Mouse (Mus musculus): ENCODE results near the gene 2310039H08Rik. TPM values are rescaled to one million over a fixed set of nuclear protein-coding genes. Genes with fewer than 3 reads are reported as not detected.

2310039H08Rik gene
- polyA plus RNA-seq, 1 experiment from 2014 or later, result 58.3 TPM

DNA sequence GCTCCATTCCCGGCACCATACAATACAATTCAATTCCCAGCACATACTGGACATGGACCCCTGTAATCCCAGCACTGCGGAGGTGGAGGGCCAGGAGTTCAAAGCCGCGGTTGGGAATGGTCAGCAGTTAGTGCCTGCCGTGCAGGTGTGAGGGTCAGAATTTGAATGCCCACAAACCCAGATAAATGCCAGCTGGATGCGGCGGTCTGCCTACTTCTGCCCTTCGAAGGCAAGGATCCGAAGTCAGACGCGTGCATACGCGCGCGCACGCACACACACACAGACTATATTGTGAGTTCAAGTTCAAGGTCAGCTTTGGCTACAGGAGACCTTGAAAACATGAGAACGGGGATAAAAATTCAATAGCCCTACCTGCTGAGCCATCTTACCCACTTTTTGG lies 819 bp upstream of the 2310039H08Rik start:
- no peaks in the 10 kb centered on the region for H3K9me3 ChIP-seq (ENCODE audit: control insufficient read depth, low read length)
- WGBS, result 76% methylated on average over 17 of the region's 17 CpGs
- peaks cover 20% of the 10 kb centered on the region for H3K36me3 ChIP-seq (ENCODE audit: control insufficient read depth, insufficient read depth, low read length)
- H3K4me1 ChIP-seq (ENCODE audit: control insufficient read depth, insufficient read depth, low read length), result peaks cover 11% of the 10 kb centered on the region
- peak overlapping the region; percentile 67; the same call in 1 of the 2 replicates for H3K27ac ChIP-seq (ENCODE audit: low read depth, low read length)
- H3K4me2 ChIP-seq (ENCODE audit: low read depth, low read length), result peak overlapping the region; percentile 95
- ATAC-seq (ENCODE audit: low read depth), result no peak
- no peaks in the 10 kb centered on the region for H3K27me3 ChIP-seq (ENCODE audit: control insufficient read depth, insufficient read depth, low read length)
- H3K4me3 ChIP-seq (ENCODE audit: low read depth, low read length), result peak overlapping the region; percentile 88
- H3K9ac ChIP-seq (replicated peaks; ENCODE audit: low read depth, low read length), result peak overlapping the region; percentile 62; the same call in 1 of the 2 replicates

DNA sequence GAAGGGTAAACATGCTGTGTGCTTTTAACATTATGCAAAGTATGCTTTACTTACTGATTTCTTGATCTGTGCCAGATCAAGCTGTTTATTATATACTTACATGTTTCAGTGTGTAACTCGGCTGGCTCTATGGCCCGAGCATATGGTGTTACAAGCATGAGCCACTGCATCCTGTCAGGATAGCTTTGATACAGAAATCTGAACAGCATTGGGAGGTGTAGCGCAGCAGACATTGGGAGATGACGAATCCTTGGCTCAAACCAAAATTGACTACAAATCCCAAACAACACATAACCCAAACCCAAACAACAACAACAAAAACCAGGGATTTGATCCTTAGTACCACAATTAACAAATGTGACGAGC lies 414 bp upstream of the 2310039H08Rik start:
- Histone ChIP-seq H3K4me1 (ENCODE audit: control insufficient read depth, insufficient read depth, low read length) (peaks cover 11% of the 10 kb centered on the region), H3K4me2 (ENCODE audit: low read depth, low read length) (peak overlapping the region; percentile 95), H3K9me3 (ENCODE audit: control insufficient read depth, low read length) (no peaks in the 10 kb centered on the region), H3K27me3 (ENCODE audit: control insufficient read depth, insufficient read depth, low read length) (no peaks in the 10 kb centered on the region), H3K9ac (replicated peaks; ENCODE audit: low read depth, low read length) (peak overlapping the region; percentile 62; the same call in 1 of the 2 replicates), H3K36me3 (ENCODE audit: control insufficient read depth, insufficient read depth, low read length) (peaks cover 22% of the 10 kb centered on the region), H3K4me3 (ENCODE audit: low read depth, low read length) (peak overlapping the region; percentile 88), H3K27ac (ENCODE audit: low read depth, low read length) (peak overlapping the region; percentile 67)
- peak; percentile 25; the same call in 1 of the 2 replicates for ATAC-seq (ENCODE audit: low read depth)
- WGBS, result 15% methylated on average over 5 of the region's 5 CpGs

DNA sequence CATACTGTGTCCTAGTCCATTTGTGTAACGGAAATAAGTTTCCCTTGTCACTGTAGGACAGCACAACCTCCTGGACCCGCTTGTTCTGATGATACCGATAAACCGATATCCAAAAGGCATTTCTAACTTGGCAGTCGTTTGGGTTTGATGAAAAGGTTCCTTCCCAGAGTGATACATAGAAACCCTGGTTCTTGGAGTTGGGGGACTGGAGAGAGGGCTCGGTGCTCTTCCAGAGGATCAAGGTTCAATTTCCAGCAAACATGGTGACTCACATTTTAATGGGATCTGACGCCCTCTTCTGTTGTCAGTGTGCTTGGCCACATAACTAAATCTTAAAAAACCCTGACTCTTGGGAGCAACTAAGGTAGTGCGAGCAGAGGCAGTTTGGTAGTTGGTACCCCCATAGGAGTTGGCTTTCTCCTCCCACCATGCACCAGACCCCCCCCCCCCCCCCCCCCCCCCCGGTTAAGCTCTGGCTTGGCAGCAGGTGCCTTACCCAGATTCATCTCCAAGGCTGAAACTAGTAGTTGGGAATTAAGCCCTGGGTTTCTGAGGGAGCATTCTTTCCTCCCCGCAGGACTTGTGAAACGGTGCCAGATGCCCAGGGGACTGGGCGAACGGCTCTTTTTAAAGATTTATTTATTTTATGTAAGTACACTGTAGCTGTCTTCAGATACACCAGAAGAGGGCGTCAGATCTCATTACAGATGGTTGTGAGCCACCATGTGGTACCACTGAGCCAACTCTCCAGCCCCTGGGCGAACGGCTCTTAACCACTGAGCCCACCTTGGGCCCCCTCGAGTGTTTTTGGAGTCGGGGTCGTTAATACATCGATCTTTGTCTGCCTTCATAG lies 1.1 kb downstream of the 2310039H08Rik start:
- Histone ChIP-seq H3K4me1 (ENCODE audit: control insufficient read depth, insufficient read depth, low read length) (peaks cover 11% of the 10 kb centered on the region), H3K36me3 (ENCODE audit: control insufficient read depth, insufficient read depth, low read length) (peaks cover 33% of the 10 kb centered on the region), H3K4me3 (ENCODE audit: low read depth, low read length) (peak overlapping the region; percentile 88), H3K27ac (ENCODE audit: low read depth, low read length) (peak overlapping the region; percentile 67; the same call in 1 of the 2 replicates), H3K27me3 (ENCODE audit: control insufficient read depth, insufficient read depth, low read length) (no peaks in the 10 kb centered on the region), H3K4me2 (ENCODE audit: low read depth, low read length) (peak overlapping the region; percentile 95), H3K9me3 (ENCODE audit: control insufficient read depth, low read length) (no peaks in the 10 kb centered on the region), H3K9ac (replicated peaks; ENCODE audit: low read depth, low read length) (peak overlapping the region; percentile 62; the same call in 1 of the 2 replicates)
- 10% methylated on average over 19 of the region's 20 CpGs for WGBS
- ATAC-seq (ENCODE audit: low read depth), result no peak

DNA sequence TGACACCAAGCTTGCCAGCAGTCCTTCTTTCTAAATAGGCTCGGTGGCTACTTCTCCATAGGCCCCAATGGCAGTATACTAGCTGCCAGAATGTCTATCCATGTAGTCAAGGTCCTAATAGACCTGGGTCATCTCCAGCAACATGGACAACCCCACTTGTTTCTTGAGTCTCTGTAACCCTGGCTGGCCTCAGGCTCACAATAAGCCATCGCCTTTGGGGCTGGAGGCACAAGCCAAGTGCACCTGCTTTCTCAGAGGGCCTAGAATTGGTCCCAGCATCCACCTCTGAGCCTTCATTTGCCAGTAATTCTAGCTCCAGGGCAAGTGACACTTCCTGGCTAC lies 1.7 kb downstream of the 2310039H08Rik start:
- Histone ChIP-seq H3K36me3 (ENCODE audit: control insufficient read depth, insufficient read depth, low read length) (peaks cover 39% of the 10 kb centered on the region), H3K27ac (ENCODE audit: low read depth, low read length) (no peak overlapping the region), H3K27me3 (ENCODE audit: control insufficient read depth, insufficient read depth, low read length) (no peaks in the 10 kb centered on the region), H3K4me2 (ENCODE audit: low read depth, low read length) (peak overlapping the region; percentile 95; the same call in 1 of the 2 replicates), H3K4me3 (ENCODE audit: low read depth, low read length) (no peak overlapping the region), H3K9ac (replicated peaks; ENCODE audit: low read depth, low read length) (no peak overlapping the region), H3K9me3 (ENCODE audit: control insufficient read depth, low read length) (no peaks in the 10 kb centered on the region), H3K4me1 (ENCODE audit: control insufficient read depth, insufficient read depth, low read length) (peaks cover 11% of the 10 kb centered on the region)
- 42% methylated on average over 2 of the region's 2 CpGs for WGBS
- ATAC-seq (ENCODE audit: low read depth), result no peak

DNA sequence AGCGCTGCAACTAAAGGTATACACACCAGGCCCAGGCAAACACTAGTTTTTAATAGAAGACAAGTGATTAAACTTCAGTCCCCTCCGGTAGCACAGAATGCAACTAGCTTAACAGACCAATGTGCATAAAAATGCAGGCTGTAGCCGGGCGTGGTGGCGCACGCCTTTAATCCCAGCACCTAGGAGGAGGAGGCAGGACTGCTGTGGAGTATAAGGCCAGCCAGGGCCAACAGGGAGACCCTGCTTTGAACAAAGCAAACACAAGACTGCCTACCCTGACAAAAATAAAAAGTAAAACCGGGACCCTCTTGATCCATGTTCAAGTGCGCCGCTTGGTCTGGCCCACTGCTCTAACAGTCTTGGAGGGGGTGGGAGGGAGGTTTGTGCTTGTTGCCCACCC lies 2.6 kb downstream of the 2310039H08Rik start:
- no peak overlapping the region for H3K9ac ChIP-seq (replicated peaks; ENCODE audit: low read depth, low read length)
- H3K9me3 ChIP-seq (ENCODE audit: control insufficient read depth, low read length), result no peaks in the 10 kb centered on the region
- ATAC-seq (ENCODE audit: low read depth), result no peak
- no peak overlapping the region for H3K4me3 ChIP-seq (ENCODE audit: low read depth, low read length)
- no peaks in the 10 kb centered on the region for H3K27me3 ChIP-seq (ENCODE audit: control insufficient read depth, insufficient read depth, low read length)
- peaks cover 11% of the 10 kb centered on the region for H3K4me1 ChIP-seq (ENCODE audit: control insufficient read depth, insufficient read depth, low read length)
- no peak overlapping the region for H3K4me2 ChIP-seq (ENCODE audit: low read depth, low read length)
- WGBS, result 95% methylated on average over 9 of the region's 9 CpGs
- peaks cover 46% of the 10 kb centered on the region for H3K36me3 ChIP-seq (ENCODE audit: control insufficient read depth, insufficient read depth, low read length)
- no peak overlapping the region for H3K27ac ChIP-seq (ENCODE audit: low read depth, low read length)

DNA sequence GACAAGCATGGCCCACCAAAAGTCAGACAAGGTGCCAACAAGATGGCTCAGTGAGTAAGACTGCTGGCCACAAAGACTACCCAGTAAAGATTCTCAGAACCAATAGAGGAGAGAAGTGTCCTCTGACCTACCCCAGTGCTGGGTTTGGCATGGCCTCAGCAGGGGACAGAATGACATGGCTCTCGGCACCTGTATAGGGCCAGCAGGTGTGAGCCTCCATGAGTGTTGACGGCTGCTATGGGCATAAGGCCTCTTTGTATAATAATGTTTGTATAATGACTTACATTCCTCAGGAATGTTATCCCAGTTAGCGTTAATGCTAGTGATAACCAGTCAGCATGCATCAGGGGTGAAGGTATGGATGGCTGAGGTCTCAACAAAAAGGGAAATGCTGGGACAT lies 3.7 kb downstream of the 2310039H08Rik start:
- WGBS, result 91% methylated on average over 3 of the region's 3 CpGs
- no peak for ATAC-seq (ENCODE audit: low read depth)
- Histone ChIP-seq H3K9ac (replicated peaks; ENCODE audit: low read depth, low read length) (no peak overlapping the region), H3K4me3 (ENCODE audit: low read depth, low read length) (no peak overlapping the region), H3K4me2 (ENCODE audit: low read depth, low read length) (no peak overlapping the region), H3K27ac (ENCODE audit: low read depth, low read length) (no peak overlapping the region), H3K27me3 (ENCODE audit: control insufficient read depth, insufficient read depth, low read length) (no peaks in the 10 kb centered on the region), H3K4me1 (ENCODE audit: control insufficient read depth, insufficient read depth, low read length) (peaks cover 12% of the 10 kb centered on the region), H3K36me3 (ENCODE audit: control insufficient read depth, insufficient read depth, low read length) (peaks cover 46% of the 10 kb centered on the region), H3K9me3 (ENCODE audit: control insufficient read depth, low read length) (no peaks in the 10 kb centered on the region)

DNA sequence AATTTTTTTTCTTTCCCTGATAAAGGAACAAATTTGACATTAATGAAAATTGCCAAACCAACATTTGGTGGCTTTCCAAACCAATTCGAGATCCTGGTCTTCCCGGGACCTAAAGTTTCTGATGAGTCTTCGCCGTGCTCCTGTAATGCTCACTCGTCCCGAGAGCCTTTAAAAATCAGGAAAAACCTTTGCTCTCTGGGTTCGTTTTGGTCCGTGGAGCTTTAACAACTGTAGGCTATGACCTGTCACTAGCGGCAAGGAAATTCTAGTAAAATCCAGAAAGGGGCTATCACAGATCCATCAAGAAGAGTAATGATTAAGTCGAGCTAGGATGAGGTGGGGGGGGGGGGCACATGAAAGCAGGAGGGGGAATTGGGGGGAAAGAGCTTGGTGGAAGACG lies 9.4 kb downstream of the 2310039H08Rik start:
- Histone ChIP-seq H3K9me3 (ENCODE audit: control insufficient read depth, low read length) (no peaks in the 10 kb centered on the region), H3K36me3 (ENCODE audit: control insufficient read depth, insufficient read depth, low read length) (peaks cover 25% of the 10 kb centered on the region), H3K9ac (replicated peaks; ENCODE audit: low read depth, low read length) (peak overlapping the region; percentile 66), H3K4me1 (ENCODE audit: control insufficient read depth, insufficient read depth, low read length) (peaks cover 8% of the 10 kb centered on the region; the same call in 1 of the 2 replicates), H3K4me3 (ENCODE audit: low read depth, low read length) (peak overlapping the region; percentile 59), H3K4me2 (ENCODE audit: low read depth, low read length) (peak overlapping the region; percentile 51), H3K27ac (ENCODE audit: low read depth, low read length) (peak overlapping the region; percentile 86), H3K27me3 (ENCODE audit: control insufficient read depth, insufficient read depth, low read length) (no peaks in the 10 kb centered on the region)
- no peak for ATAC-seq (ENCODE audit: low read depth)
- WGBS, result 4% methylated on average over 11 of the region's 11 CpGs

DNA sequence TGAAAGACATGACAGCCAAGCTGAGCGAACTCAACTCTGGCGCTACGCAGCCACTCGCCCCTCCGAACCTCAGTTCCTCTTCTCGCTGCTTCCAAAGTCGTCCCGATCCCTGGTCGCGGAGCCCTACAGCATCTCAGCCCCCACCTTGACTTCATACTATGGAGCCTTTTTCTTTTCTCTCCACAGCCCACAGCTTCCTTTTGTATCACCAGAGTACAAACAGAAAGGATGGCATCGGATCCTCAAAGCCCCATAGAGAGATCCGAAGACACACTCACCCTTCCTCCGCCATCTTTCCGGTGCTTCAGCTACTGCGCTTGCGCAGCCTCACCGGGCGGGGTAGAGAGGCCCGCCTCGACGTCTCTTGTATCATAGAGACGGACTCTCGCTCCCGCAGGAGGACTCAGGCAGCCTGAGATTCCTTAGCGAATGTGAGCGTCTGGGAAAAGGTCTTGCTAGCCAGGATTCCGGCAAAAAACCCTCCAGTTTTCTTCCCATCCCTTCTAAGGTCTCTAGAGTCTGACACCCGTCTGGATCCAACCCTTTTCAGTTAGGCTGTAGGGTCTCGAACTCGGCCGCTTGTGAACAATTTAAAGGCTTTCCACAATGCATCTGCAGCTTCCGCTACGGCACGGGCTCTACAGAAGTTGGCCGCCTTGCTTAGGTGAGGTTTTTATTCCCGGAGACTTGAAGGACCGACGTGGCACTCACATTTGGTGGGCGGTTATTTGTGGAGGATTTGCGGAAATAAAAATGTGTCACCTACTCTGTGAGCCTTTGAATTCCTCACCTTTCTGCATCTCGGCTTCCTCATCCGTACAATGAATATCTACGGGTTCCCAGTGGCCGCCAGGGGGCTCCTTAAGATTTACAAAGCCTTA lies 10.1 kb downstream of the 2310039H08Rik start, which contains the start of gene Rpl7l1:
Gene Rpl7l1, minus strand, starts transcription at position 332 of the 881 bp plus-strand sequence.
- peak within 1 kb of the TSS; percentile 51 for H3K4me2 ChIP-seq (ENCODE audit: low read depth, low read length)
- H3K27me3 ChIP-seq (ENCODE audit: control insufficient read depth, insufficient read depth, low read length), result no peaks in the 10 kb centered on the region
- peak within 1 kb of the TSS; percentile 66 for H3K9ac ChIP-seq (replicated peaks; ENCODE audit: low read depth, low read length)
- WGBS, result 1% methylated on average over 44 of the region's 44 CpGs
- H3K4me3 ChIP-seq (ENCODE audit: low read depth, low read length), result peak within 1 kb of the TSS; percentile 59
- peaks cover 20% of the 10 kb centered on the region for H3K36me3 ChIP-seq (ENCODE audit: control insufficient read depth, insufficient read depth, low read length)
- peaks cover 8% of the 10 kb centered on the region; the same call in 1 of the 2 replicates for H3K4me1 ChIP-seq (ENCODE audit: control insufficient read depth, insufficient read depth, low read length)
- H3K27ac ChIP-seq (ENCODE audit: low read depth, low read length), result peak within 1 kb of the TSS; percentile 86
- peak; percentile 96 for ATAC-seq (ENCODE audit: low read depth)
- H3K9me3 ChIP-seq (ENCODE audit: control insufficient read depth, low read length), result no peaks in the 10 kb centered on the region
